Mouse (Mus musculus) hindbrain, embryonic 13.5 days (tissue): ENCODE results near the gene Cdh18. TPM values are rescaled to one million over a fixed set of nuclear protein-coding genes. Genes with fewer than 3 reads are reported as not detected.
"Not testable (repeated sequence)": the region's sequence is repeated elsewhere in the genome, so short reads cannot be mapped to it uniquely, and the experiment has no call there.

Source experiments
- ATAC-seq: fragments of 200-750 bp; cut with Nextera tagmentation; 2 replicates; pipeline ENCODE4 v1.8.0; 2017; ENCODE audit warnings: moderate TSS enrichment; ENCODE audit not compliant: low FRiP score
- H3K27ac ChIP-seq: fragments of 300-500 bp; sonication (generic); 2 replicates; pipeline ENCODE4 v1.5.1; 2015; ENCODE audit warnings: inconsistent platforms, mild to moderate bottlenecking, moderate library complexity
- H3K27me3 ChIP-seq: fragments of 300-500 bp; sonication (generic); 2 replicates; pipeline ENCODE4 v1.6.1; 2015; ENCODE audit warnings: mild to moderate bottlenecking, inconsistent platforms
- H3K36me3 ChIP-seq: fragments of 300-500 bp; sonication (generic); 2 replicates; pipeline ENCODE4 v1.6.1; 2015; ENCODE audit warnings: mild to moderate bottlenecking, inconsistent platforms
- H3K4me1 ChIP-seq: fragments of 300-500 bp; sonication (generic); replicated peaks from 2 replicates; pipeline ENCODE4 v1.6.1; 2015; ENCODE audit warnings: inconsistent platforms
- H3K4me2 ChIP-seq: fragments of 300-500 bp; sonication (generic); 2 replicates; pipeline ENCODE4 v1.6.1; 2015; ENCODE audit warnings: inconsistent platforms, mild to moderate bottlenecking, moderate library complexity
- H3K4me3 ChIP-seq: fragments of 300-500 bp; sonication (generic); 2 replicates; pipeline ENCODE4 v1.5.1; 2015; ENCODE audit warnings: mild to moderate bottlenecking, inconsistent platforms
- H3K9ac ChIP-seq: fragments of 300-500 bp; sonication (generic); 2 replicates; pipeline ENCODE4 v1.6.1; 2015; ENCODE audit warnings: mild to moderate bottlenecking, inconsistent platforms
- H3K9me3 ChIP-seq: fragments of 300-500 bp; sonication (generic); 2 replicates; pipeline ENCODE4 v1.6.1; 2016; ENCODE audit warnings: inconsistent platforms
- WGBS: fragments of 180-500 bp; shearing (Covaris S2); methylation state at CpG from one replicate; pipeline ENCODE4 v1.1.7; 2015; 5-methylcytosine and 5-hydroxymethylcytosine counted together
- polyA plus RNA-seq: library from polyadenylated mRNA; unstranded; fragments of >200 nt; fragmentation: Nextera tagmentation; extraction: Ambion mirVana; gene quantifications from 2 replicates; pipeline ENCODE4 v1.2.1, GENCODE M21; 2015

Cdh18 gene
- polyA plus RNA-seq, 1 experiment from 2014 or later, result 7.4 TPM

DNA sequence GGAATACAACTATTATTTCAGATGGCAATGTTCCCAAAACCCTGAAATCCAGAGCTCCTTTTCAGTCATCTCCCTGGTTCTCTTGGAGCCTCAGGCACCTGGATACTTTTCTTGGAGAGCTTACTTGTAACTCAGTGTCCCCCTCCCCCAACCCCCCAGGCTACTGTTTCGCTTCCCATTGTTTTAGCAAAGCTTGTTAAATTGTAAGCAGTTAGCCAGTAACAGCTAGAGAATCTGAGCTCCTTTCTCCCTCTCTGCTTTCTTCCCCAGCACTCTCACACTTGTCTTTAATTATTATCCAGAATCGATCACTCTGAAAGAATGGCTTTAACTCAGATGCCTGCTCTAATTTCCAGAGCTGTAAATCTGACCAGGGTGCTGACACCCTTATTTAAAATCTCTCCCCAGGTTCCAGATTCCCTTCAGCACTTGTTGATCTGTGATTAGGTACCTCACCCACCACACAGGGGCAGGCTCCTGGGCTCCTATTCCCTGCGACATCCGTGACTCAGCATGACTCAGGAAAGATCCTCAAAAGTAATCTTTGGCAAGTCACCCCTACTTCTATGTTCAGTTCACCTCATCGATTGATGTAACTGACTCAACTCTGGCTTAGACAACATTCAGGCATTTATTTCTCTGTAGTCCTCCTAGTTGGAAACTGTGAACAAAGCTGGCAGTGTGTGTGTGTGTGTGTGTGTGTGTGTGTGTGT is 556.0 kb downstream of the Cdh18 start:
- 29% methylated on average over 5 of the region's 5 CpGs for WGBS
- H3K4me2 ChIP-seq, result no peak overlapping the region
- no peaks in the 10 kb centered on the region for H3K27me3 ChIP-seq
- no peaks in the 10 kb centered on the region for H3K9me3 ChIP-seq
- no peaks in the 10 kb centered on the region for H3K4me1 ChIP-seq
- no peak for ATAC-seq
- H3K4me3 ChIP-seq, result no peak overlapping the region
- H3K9ac ChIP-seq, result no peak overlapping the region
- no peak overlapping the region for H3K27ac ChIP-seq
- no peaks in the 10 kb centered on the region for H3K36me3 ChIP-seq

DNA sequence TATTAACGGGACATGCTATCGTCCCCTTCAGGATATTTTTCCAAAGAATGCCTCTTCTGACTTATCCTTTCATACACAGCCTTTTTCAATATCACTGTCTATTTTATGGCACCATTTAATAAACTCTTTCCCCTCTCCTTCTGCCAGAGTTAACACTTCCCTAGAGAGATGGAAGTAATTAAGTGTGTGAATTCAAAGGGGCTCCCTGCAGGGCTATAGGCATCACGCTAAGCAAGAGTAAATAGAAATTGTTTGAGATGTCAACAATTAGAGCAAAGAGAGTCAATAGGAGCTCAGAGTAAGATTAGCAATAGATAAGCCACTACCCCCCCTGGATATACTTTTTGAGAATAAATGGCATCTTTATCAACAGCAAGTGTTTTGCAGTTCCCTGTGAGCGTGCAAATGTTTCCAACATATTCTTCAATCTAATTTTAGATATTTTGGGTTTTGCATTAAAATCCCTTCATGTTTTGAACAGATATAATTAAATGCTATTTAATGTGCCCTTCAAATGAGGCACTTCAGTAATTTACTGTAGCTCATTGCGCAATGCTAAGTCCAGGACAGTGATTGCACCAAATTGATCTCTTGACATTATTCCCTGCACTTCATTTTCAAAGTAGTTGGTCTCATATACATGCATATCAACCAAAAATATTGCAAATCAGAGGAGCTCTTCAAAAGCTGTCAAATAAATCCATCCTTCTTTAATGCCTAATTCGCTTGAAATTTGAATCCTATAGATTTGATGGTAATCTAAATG is 586.3 kb downstream of the Cdh18 start:
- Histone ChIP-seq H3K9me3 (no peaks in the 10 kb centered on the region), H3K9ac (no peak overlapping the region), H3K27me3 (no peaks in the 10 kb centered on the region), H3K4me1 (no peaks in the 10 kb centered on the region), H3K4me3 (no peak overlapping the region), H3K36me3 (no peaks in the 10 kb centered on the region), H3K4me2 (no peak overlapping the region), H3K27ac (no peak overlapping the region)
- WGBS, result 51% methylated on average over 6 of the region's 6 CpGs
- 0 out of 2 replicates have a peak, but pooled peaks have one; percentile 59 for ATAC-seq

DNA sequence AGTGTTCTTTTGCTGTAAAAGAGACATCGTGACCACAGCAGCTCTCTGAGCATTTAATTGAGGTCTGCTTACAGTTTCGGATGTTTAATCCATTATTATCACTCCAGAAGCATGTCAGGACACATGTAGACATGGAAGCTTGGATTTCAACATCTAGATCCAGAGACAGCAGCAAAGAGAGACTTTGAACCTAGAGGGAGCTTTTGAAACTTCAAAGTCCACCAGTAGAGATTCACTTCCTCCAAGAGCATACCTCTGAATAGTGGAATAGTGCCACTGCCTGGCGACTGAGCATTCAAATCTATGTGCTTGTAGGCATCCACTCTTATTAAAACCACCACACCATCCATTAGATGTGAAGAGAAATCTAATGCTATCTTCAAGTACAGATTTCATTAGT is 588.1 kb downstream of the Cdh18 start:
- WGBS, result 87% methylated on average over 3 of the region's 3 CpGs
- Histone ChIP-seq H3K27me3 (no peaks in the 10 kb centered on the region), H3K36me3 (no peaks in the 10 kb centered on the region), H3K4me2 (no peak overlapping the region), H3K9ac (no peak overlapping the region), H3K27ac (no peak overlapping the region), H3K4me1 (no peaks in the 10 kb centered on the region), H3K9me3 (no peaks in the 10 kb centered on the region), H3K4me3 (no peak overlapping the region)
- ATAC-seq, result no peak

DNA sequence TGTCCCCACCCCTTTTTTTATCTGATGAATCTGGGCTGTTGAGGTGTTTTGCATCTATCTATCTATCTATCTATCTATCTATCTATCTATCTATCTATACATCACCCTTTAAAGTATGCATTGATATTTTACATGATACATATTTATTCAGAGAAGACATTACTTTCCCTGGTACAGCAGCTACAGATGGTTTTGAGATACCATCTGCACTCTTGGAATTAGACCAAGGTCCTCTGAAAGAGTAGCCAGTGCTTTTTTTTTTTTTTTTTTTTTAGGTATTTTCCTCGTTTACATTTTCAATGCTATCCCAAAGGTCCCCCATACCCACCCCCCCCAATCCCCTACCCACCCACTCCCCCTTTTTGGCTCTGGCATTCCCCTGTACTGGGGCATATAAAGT is 594.1 kb downstream of the Cdh18 start:
- not testable (repeated sequence) for H3K4me1 ChIP-seq, H3K27me3 ChIP-seq, H3K4me3 ChIP-seq, H3K27ac ChIP-seq, H3K4me2 ChIP-seq, H3K36me3 ChIP-seq, H3K9me3 ChIP-seq, H3K9ac ChIP-seq, ATAC-seq
- 63% methylated on average over 1 of the region's 1 CpGs for WGBS

DNA sequence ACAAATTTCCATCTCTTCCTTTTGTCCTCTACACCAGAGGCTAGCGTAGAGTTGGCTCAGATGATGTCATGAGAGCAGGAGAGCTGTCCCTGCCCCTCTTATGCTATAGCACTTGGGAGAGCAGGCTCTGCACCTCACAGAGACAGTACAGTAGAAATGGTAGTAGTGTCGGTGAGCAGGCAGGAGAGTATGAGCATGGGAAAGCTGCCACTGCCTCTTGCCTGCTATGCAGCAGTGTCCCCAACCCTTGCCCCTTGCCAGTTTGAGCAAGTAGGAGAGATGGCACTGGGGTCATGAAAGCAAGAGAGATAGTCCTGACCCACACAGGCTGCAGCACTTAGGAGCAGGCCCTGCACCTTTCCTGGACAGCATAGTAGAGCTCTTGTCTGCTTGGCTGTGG is 607.1 kb downstream of the Cdh18 start:
- Histone ChIP-seq H3K27ac (no peak overlapping the region), H3K4me3 (no peak overlapping the region), H3K27me3 (no peaks in the 10 kb centered on the region), H3K9ac (no peak overlapping the region), H3K4me2 (no peak overlapping the region), H3K36me3 (no peaks in the 10 kb centered on the region), H3K4me1 (no peaks in the 10 kb centered on the region), H3K9me3 (no peaks in the 10 kb centered on the region)
- 87% methylated on average over 2 of the region's 2 CpGs for WGBS
- ATAC-seq, result no peak

DNA sequence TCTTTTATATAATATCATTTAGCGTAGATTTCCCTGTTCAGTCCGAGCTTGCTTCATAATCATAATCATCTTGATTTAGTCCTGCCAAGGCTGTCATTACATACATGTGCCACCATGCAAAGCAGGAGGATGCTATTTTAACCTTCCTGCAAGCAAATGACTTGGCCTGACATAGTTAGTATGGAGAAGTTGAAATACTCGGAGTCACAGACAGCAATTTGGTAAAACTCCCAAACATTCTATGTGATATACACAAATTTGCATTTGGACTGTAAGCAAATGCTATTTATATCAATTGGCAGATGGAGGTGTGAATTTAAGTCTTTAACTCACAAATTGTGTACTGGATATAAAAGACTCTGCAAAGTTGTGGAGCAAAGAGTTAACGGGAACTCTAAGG is 616.0 kb downstream of the Cdh18 start:
- no peaks in the 10 kb centered on the region for H3K27me3 ChIP-seq
- H3K9ac ChIP-seq, result no peak overlapping the region
- no peaks in the 10 kb centered on the region for H3K4me1 ChIP-seq
- H3K36me3 ChIP-seq, result no peaks in the 10 kb centered on the region
- WGBS, result 90% methylated on average over 4 of the region's 4 CpGs
- no peak overlapping the region for H3K4me2 ChIP-seq
- no peak for ATAC-seq
- no peaks in the 10 kb centered on the region for H3K9me3 ChIP-seq
- no peak overlapping the region for H3K27ac ChIP-seq
- H3K4me3 ChIP-seq, result no peak overlapping the region

DNA sequence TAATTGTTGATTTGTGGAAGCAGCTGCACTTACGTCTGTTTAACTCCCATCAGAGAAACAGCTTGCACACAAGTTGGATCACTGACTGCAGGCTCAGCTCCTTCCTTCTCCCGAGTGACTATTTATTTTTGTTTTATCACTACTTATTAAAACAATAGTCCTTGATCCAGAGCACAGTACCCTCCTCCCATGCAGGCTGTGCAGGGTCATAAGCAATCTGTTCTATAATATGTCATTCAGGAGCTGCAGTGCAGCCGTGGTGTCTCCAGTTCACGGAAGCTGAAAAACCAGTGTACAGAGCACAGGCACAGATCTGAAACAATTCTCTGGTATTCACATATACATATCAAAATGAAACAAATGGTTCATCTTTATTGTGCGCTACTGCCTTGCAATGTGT is 625.8 kb downstream of the Cdh18 start:
- Histone ChIP-seq H3K4me1 (no peaks in the 10 kb centered on the region), H3K4me2 (no peak overlapping the region), H3K9ac (no peak overlapping the region), H3K9me3 (no peaks in the 10 kb centered on the region), H3K4me3 (no peak overlapping the region), H3K36me3 (no peaks in the 10 kb centered on the region), H3K27me3 (no peaks in the 10 kb centered on the region), H3K27ac (no peak overlapping the region)
- 67% methylated on average over 5 of the region's 5 CpGs for WGBS
- ATAC-seq, result 0 out of 2 replicates have a peak, but pooled peaks have one; percentile 43

DNA sequence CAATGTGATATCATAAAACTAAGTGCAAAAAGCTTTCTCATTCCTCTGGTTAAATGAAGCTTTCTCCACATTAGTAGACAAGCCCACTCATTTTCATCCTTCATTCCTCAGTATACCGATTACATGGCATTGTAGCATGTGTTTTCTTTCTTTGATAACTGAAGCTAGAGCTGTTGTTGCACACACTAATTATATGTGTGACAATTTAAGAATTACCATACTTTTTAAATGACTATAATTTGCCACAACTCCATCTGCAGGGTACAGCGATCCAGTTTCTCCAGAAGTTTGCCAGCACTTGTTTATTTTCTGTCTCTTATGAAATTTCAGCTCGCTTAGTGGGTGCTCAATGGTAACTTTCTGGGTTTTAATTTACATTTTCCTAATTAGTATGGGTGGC is 663.2 kb downstream of the Cdh18 start:
- H3K4me2 ChIP-seq, result no peak overlapping the region
- H3K4me1 ChIP-seq, result no peaks in the 10 kb centered on the region
- no peaks in the 10 kb centered on the region for H3K27me3 ChIP-seq
- no peak overlapping the region for H3K9ac ChIP-seq
- no peaks in the 10 kb centered on the region for H3K36me3 ChIP-seq
- no peak overlapping the region for H3K4me3 ChIP-seq
- H3K27ac ChIP-seq, result no peak overlapping the region
- no peak for ATAC-seq
- 89% methylated on average over 3 of the region's 3 CpGs for WGBS
- no peaks in the 10 kb centered on the region for H3K9me3 ChIP-seq

DNA sequence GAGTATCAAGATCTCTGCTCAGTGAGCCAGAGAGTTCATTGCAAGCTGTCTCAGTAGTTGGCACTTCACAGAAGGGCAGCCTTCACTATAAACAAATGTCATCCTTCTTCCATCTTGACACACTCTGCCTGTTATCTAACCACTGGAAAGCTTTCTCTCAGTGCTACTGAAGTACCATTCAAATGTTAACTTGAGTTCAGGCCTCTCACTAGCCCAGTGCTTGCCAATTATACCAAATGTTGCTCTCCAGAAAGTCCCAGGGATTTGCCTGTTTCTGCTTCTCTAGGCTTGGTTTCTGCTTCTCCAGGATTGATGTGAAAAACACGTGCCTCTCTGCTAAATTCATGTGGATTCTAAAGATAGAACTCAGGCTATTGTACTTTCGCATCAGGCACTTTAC is 681.8 kb downstream of the Cdh18 start:
- Histone ChIP-seq H3K9me3 (no peaks in the 10 kb centered on the region), H3K4me1 (no peaks in the 10 kb centered on the region), H3K4me2 (no peak overlapping the region), H3K36me3 (no peaks in the 10 kb centered on the region), H3K27ac (no peak overlapping the region), H3K9ac (no peak overlapping the region), H3K4me3 (no peak overlapping the region), H3K27me3 (no peaks in the 10 kb centered on the region)
- ATAC-seq, result no peak
- WGBS, result 70% methylated on average over 2 of the region's 2 CpGs

DNA sequence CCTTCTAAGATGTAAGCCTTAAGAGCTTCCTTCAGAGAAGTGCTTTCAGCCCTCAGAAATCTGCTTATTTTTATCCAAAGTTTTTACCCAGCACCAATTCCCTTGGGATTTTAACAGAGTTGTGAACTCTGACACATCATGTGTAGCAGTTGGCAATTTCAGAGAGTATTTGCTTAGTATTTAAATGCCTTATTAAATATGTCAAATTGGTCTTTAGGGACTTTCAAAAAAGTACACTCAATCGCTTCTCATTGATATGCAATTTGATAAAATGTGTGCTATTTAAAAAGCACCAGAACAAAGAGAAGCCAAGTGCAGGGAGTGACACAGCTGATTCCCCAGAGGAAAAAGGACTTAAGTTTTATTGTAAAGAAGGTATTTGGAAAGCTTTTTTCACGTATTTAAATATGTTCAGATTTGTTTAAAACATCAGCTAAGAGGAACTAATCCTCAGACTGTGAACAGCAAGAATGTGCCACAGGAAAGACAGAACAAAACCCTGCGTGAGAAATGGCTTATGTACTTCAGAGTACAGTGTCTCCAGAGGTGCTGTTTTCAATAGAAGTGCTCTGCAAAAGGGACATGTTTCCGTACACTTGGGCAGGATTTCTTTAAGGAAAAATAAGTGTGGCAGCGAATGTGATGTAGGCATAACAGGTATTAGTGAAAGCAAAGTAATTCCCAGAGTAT is 709.1 kb downstream of the Cdh18 start:
- 64% methylated on average over 5 of the region's 5 CpGs for WGBS
- H3K4me2 ChIP-seq, result no peak overlapping the region
- no peaks in the 10 kb centered on the region for H3K36me3 ChIP-seq
- no peak overlapping the region for H3K27ac ChIP-seq
- H3K4me1 ChIP-seq, result no peaks in the 10 kb centered on the region
- H3K9me3 ChIP-seq, result no peaks in the 10 kb centered on the region
- no peak overlapping the region for H3K4me3 ChIP-seq
- no peak overlapping the region for H3K9ac ChIP-seq
- no peak for ATAC-seq
- H3K27me3 ChIP-seq, result no peaks in the 10 kb centered on the region

DNA sequence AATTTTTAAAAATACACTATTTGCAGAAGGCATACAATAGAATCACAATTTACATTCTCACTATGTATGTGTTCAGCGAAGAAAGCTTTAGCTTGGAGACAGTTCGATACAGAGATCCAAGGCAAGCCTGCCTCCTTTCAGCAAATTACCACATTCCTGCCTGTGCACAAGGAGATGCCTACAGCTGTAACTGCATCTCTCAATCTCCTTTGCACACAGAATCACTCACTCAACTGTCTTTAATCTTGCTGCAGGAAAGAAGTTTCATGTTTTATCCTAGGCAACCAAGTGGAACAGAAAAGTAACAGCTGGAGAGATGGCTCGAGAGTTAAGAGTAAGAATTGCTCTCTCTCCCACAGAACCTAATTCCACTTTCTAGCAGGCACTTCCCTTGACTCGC is 729.6 kb downstream of the Cdh18 start:
- ATAC-seq, result no peak
- H3K27me3 ChIP-seq, result no peaks in the 10 kb centered on the region
- no peak overlapping the region for H3K4me3 ChIP-seq
- no peak overlapping the region for H3K9ac ChIP-seq
- WGBS, result 77% methylated on average over 4 of the region's 4 CpGs
- no peaks in the 10 kb centered on the region for H3K36me3 ChIP-seq
- H3K9me3 ChIP-seq, result no peaks in the 10 kb centered on the region
- no peak overlapping the region for H3K4me2 ChIP-seq
- H3K4me1 ChIP-seq, result no peaks in the 10 kb centered on the region
- H3K27ac ChIP-seq, result no peak overlapping the region

DNA sequence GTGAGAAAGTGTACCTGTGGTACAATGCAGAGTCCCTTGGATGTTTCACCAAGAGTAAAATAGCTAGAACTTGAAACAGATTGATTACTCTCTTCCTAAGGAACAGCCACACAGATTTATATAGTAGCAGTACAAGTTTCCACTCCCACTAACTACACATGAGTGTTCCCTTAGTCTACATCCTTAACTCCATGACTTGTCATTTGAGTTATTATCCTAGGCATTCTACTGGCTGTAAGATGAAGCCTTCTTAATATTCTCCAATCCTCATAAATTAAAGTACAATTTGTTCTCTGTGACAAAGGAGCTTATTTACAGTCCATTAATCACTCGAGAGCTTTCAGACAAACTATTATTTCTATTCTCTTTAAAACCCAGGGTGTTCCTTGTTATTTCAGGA is 756.2 kb downstream of the Cdh18 start:
- no peak overlapping the region for H3K4me3 ChIP-seq
- no peaks in the 10 kb centered on the region for H3K9me3 ChIP-seq
- 53% methylated on average over 1 of the region's 1 CpGs for WGBS
- no peaks in the 10 kb centered on the region for H3K4me1 ChIP-seq
- H3K27ac ChIP-seq, result no peak overlapping the region
- no peaks in the 10 kb centered on the region for H3K27me3 ChIP-seq
- no peak overlapping the region for H3K4me2 ChIP-seq
- no peaks in the 10 kb centered on the region for H3K36me3 ChIP-seq
- ATAC-seq, result no peak
- H3K9ac ChIP-seq, result no peak overlapping the region
